12 mouse cellular contexts compared by ENCODE assay signal in the genomic region with DNA sequence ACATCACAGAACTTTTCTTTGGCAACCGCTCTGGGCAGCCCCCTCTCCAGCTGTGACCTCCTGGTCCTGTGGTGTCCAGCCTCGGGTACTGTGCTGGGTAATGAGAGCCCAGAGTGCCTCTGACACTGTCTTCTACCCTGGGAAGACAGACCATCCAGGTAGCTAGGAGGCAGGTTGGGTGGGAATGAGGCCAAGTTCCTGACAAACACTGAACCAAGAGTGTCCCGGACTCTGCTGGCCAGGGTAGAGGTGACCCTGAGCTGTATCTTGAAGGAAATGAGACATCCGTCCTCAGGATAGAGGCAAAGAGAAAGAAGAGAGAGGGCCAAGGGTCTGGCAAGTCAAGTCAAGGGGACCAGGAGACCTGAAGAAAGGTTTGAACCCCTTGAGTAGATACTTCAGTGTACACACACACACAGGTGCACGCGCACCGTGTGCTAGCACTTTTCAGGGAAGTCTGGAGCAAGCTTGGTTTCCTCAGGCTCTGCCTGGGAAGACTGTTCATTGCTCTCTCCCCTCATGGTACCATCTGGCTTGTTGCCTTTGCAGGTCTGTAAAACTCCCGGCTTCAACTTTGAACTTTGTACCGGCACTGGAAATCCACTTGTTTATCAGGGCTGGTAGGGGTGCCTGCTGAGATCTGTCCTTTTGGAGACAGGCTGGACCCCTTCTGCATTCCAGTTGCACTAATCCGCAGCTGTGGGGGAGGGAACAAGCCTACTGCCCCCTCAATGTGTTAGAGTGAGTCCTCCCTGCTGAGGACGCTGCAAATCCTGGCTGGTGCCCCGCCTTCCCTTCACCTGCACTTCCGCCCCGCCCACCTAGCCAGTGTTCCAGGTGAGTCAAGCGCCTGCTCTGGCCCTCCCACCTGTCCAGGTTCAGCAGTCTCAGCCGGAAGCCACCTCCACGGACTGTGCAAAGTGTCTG. TPM values are rescaled to one million over a fixed set of nuclear protein-coding genes. Genes with fewer than 3 reads are reported as not detected.
DNase-seq lines count a peak whose midpoint lies in the region; ATAC-seq and TF ChIP-seq lines count a peak whose summit lies in the region.
"Had no signal": no experiment of that assay in that cellular context is flagged by ENCODE, and none has a peak within 500 bp of the region (broad histone marks: within the 10 kb centered on the region; RNA-seq: fewer than 3 reads in every experiment).

2610528J11Rik (plus strand) TSS at position 592 of the 927 bp plus-strand sequence.

- peak; percentile 53; the same call in 1 of the 2 replicates for TF ChIP-seq POLR2A in small intestine, adult 2 months (IDR thresholded peaks at IDR 0.05; ENCODE audit: low read depth, low read length)
- TF ChIP-seq POLR2A in cerebellum, adult 2 months (IDR thresholded peaks at IDR 0.05; ENCODE audit: borderline replicate concordance, insufficient read depth, low read length): no peak

- no peaks in the 10 kb centered on the region for H3K9me3 ChIP-seq in forebrain, embryonic 10.5 days
- no peaks in the 10 kb centered on the region for H3K9me3 ChIP-seq in forebrain, embryonic 16.5 days (ENCODE audit: control insufficient read depth, low read length)
- H3K9me3 ChIP-seq in intestine, embryonic 15.5 days: no peaks in the 10 kb centered on the region

- peaks cover 23% of the 10 kb centered on the region for H3K4me1 ChIP-seq in forebrain, embryonic 10.5 days
- no peaks in the 10 kb centered on the region for H3K4me1 ChIP-seq in forebrain, embryonic 16.5 days (replicated peaks; ENCODE audit: control insufficient read depth, insufficient read depth, low read length)
- peaks cover 12% of the 10 kb centered on the region; the same call in 1 of the 2 replicates for H3K4me1 ChIP-seq in intestine, embryonic 15.5 days (replicated peaks)
- H3K4me1 ChIP-seq in small intestine, adult 2 months (ENCODE audit: control insufficient read depth, insufficient read depth, insufficient read length, low read length): peaks cover 26% of the 10 kb centered on the region
- H3K4me1 ChIP-seq in cerebellum, adult 2 months (ENCODE audit: control insufficient read depth, insufficient read depth, low read length): no peaks in the 10 kb centered on the region

- no peak for ATAC-seq in forebrain, embryonic 16.5 days
- peak; percentile 94 for ATAC-seq in intestine, embryonic 15.5 days
- no peak for ATAC-seq in erythroid progenitor cell, adult 5-6 weeks (replicated peaks; ENCODE audit: low FRiP score, poor library complexity, severe bottlenecking)
- ATAC-seq: activated CD4-positive, CD25-positive, alpha-beta regulatory T cell, adult 4 months had no signal

- no peaks in the 10 kb centered on the region for H3K27me3 ChIP-seq in forebrain, embryonic 10.5 days (ENCODE audit: poor library complexity, severe bottlenecking)
- H3K27me3 ChIP-seq in forebrain, embryonic 16.5 days (replicated peaks; ENCODE audit: control insufficient read depth, insufficient read depth, low read length): no peaks in the 10 kb centered on the region
- H3K27me3 ChIP-seq in intestine, embryonic 15.5 days (replicated peaks): no peaks in the 10 kb centered on the region
- no peaks in the 10 kb centered on the region for H3K27me3 ChIP-seq in small intestine, adult 2 months (ENCODE audit: control insufficient read depth, insufficient read depth, low read length)
- H3K27me3 ChIP-seq in cerebellum, adult 2 months (ENCODE audit: control insufficient read depth, insufficient read depth, low read length): no peaks in the 10 kb centered on the region

- peak within 1 kb of the TSS; percentile 51; the same call in 1 of the 2 replicates for H3K27ac ChIP-seq in forebrain, embryonic 10.5 days
- no peak within 1 kb of the TSS for H3K27ac ChIP-seq in forebrain, embryonic 16.5 days (ENCODE audit: low read length)
- H3K27ac ChIP-seq in intestine, embryonic 15.5 days: peak within 1 kb of the TSS; percentile 91
- H3K27ac ChIP-seq in small intestine, adult 2 months (ENCODE audit: insufficient read depth, low read depth, low read length): peak within 1 kb of the TSS; percentile 97
- no peak within 1 kb of the TSS for H3K27ac ChIP-seq in cerebellum, adult 2 months (ENCODE audit: insufficient read depth, low read length)

- H3K36me3 ChIP-seq in forebrain, embryonic 10.5 days (replicated peaks): no peaks in the 10 kb centered on the region
- H3K36me3 ChIP-seq in forebrain, embryonic 16.5 days (ENCODE audit: control insufficient read depth, insufficient read depth): no peaks in the 10 kb centered on the region
- no peaks in the 10 kb centered on the region for H3K36me3 ChIP-seq in intestine, embryonic 15.5 days
- peaks cover 13% of the 10 kb centered on the region for H3K36me3 ChIP-seq in small intestine, adult 2 months (ENCODE audit: control insufficient read depth, insufficient read depth, low read length)

- H3K4me2 ChIP-seq in forebrain, embryonic 16.5 days (ENCODE audit: low read length): no peak within 1 kb of the TSS
- H3K4me2 ChIP-seq in intestine, embryonic 15.5 days (replicated peaks): peak within 1 kb of the TSS; percentile 55

- DNase-seq in forebrain, embryonic 10.5 days (ENCODE audit: extremely low spot score, low spot score): no peak
- DNase-seq in liver: peak; percentile 21
- no peak for DNase-seq in frontal cortex, adult 2 months (ENCODE audit: extremely low spot score in 1 of 2, low spot score in 1 of 2)
- DNase-seq in cerebellum, adult 2 months: no peak
- DNase-seq: cerebellum, postnatal 10 days; gastrocnemius, postnatal 14 days had no signal

- H3K4me3 ChIP-seq in forebrain, embryonic 10.5 days: no peak within 1 kb of the TSS
- no peak within 1 kb of the TSS for H3K4me3 ChIP-seq in forebrain, embryonic 16.5 days (replicated peaks; ENCODE audit: low read length)
- H3K4me3 ChIP-seq in intestine, embryonic 15.5 days (replicated peaks): peak within 1 kb of the TSS; percentile 37
- peak within 1 kb of the TSS; percentile 70 for H3K4me3 ChIP-seq in small intestine, adult 2 months (ENCODE audit: low read depth, low read length)
- H3K4me3 ChIP-seq in cerebellum, adult 2 months (replicated peaks; ENCODE audit: insufficient read depth, low read depth, low read length): no peak within 1 kb of the TSS

- TF ChIP-seq CTCF in small intestine, adult 2 months (IDR thresholded peaks at IDR 0.05; ENCODE audit: extremely low read depth, insufficient read length, insufficient replicate concordance, low read depth, low read length): no peak
- TF ChIP-seq CTCF in cerebellum, adult 2 months (IDR thresholded peaks at IDR 0.05; ENCODE audit: borderline replicate concordance, insufficient read depth, low read depth, low read length): no peak

- no peak within 1 kb of the TSS for H3K9ac ChIP-seq in forebrain, embryonic 16.5 days (replicated peaks; ENCODE audit: low read depth, low read length)
- peak within 1 kb of the TSS; percentile 39 for H3K9ac ChIP-seq in intestine, embryonic 15.5 days

- 33% methylated on average over 17 of the region's 17 CpGs for WGBS in forebrain, embryonic 10.5 days
- 36% methylated on average over 17 of the region's 17 CpGs for WGBS in forebrain, embryonic 16.5 days
- 38% methylated on average over 17 of the region's 17 CpGs for WGBS in intestine, embryonic 15.5 days
- WGBS in small intestine, adult 2 months: 23% methylated on average over 17 of the region's 17 CpGs
- 43% methylated on average over 17 of the region's 17 CpGs for WGBS in cerebellum, adult 2 months

RNA-seq across cellular contexts. Expression of gene 2610528J11Rik, which starts in this region (rescaled TPM):
- 1.1 and 2.1 TPM in 2 replicates for polyA plus RNA-seq in forebrain, embryonic 10.5 days (2016; fragmentation: Nextera tagmentation; extraction: Ambion mirVana)
- 0.26 TPM in 1 of 2 replicates, not detected in the other for polyA plus RNA-seq in forebrain, embryonic 16.5 days (2015; fragmentation: Nextera tagmentation; extraction: Ambion mirVana)
- polyA plus RNA-seq in intestine, embryonic 15.5 days (2015; fragmentation: Nextera tagmentation; extraction: Ambion mirVana): 73.5 and 80.3 TPM in 2 replicates
- 62.2 and 164 TPM in 2 replicates for polyA plus RNA-seq in small intestine, adult 2 months (2012; rRNA removed)
- 0.10 and 0.36 TPM in 2 replicates for polyA plus RNA-seq in frontal cortex, adult 2 months (2012; rRNA removed)
- not detected in 2 replicates for polyA plus RNA-seq in cerebellum, adult 2 months (2012; rRNA removed)
- not detected in 2 replicates for total RNA-seq in erythroid progenitor cell, adult 5-6 weeks (2015; ENCODE audit: low replicate concordance)
- not detected in 2 replicates for total RNA-seq in erythroid progenitor cell, adult 5-6 weeks (2017; ENCODE audit: low replicate concordance)
- total RNA-seq: gastrocnemius, postnatal 14 days; left cerebral cortex, adult 18-20 months had no signal
- polyA plus RNA-seq: activated CD4-positive, CD25-positive, alpha-beta regulatory T cell, adult 4 months had no signal

Comparison
In these comparisons a context has a peak if more than half of its experiments do, and no peak if none do; other contexts are left out.
1. RNA of gene 2610528J11Rik (polyA plus RNA-seq): 62.2 to 164 TPM in small intestine, adult 2 months and 73.5 to 80.3 TPM in intestine, embryonic 15.5 days; 1.1 to 2.1 TPM in forebrain, embryonic 10.5 days, 0.10 to 0.36 TPM in frontal cortex, adult 2 months, 0.26 TPM in forebrain, embryonic 16.5 days and not detected in cerebellum, adult 2 months; every median in the first group is over 10 times any median in the second.
2. H3K27ac ChIP-seq: peak in forebrain, embryonic 10.5 days (single experiment), intestine, embryonic 15.5 days (single experiment) and small intestine, adult 2 months (single experiment); none in forebrain, embryonic 16.5 days (single experiment) and cerebellum, adult 2 months (single experiment).
3. H3K4me3 ChIP-seq: peak in intestine, embryonic 15.5 days (single experiment) and small intestine, adult 2 months (single experiment); none in forebrain, embryonic 10.5 days (single experiment), forebrain, embryonic 16.5 days (single experiment) and cerebellum, adult 2 months (single experiment).